Mouse (Mus musculus): ENCODE results near the gene Dusp16.

- no peak for TF ChIP-seq CTCF (conservative IDR thresholded peaks at IDR 0.05; ENCODE audit: low read length)
- no peak for TF ChIP-seq POU5F1 (IDR thresholded peaks at IDR 0.05; ENCODE audit: borderline replicate concordance, low read length)
- TF ChIP-seq NANOG (IDR thresholded peaks at IDR 0.05; ENCODE audit: borderline replicate concordance, low read length): no peak
These were observed 22.1 kb downstream of the Dusp16 start for GRCm38 (mm10) chr6:134770339-134770738.
